Mouse (Mus musculus) kidney, postnatal 0 days (tissue): ENCODE results near the gene Cxcl10. TPM values are rescaled to one million over a fixed set of nuclear protein-coding genes. Genes with fewer than 3 reads are reported as not detected.

Experiments used
- ATAC-seq: fragments of 200-750 bp; cut with Nextera tagmentation; replicated peaks from 2 replicates; pipeline ENCODE4 v1.8.0; 2017; ENCODE audit warnings: low read depth, moderate number of reproducible peaks, moderate TSS enrichment, moderate library complexity; ENCODE audit not compliant: low FRiP score
- DNase-seq: peaks from one replicate; pipeline ENCODE4 v3.0.0-alpha.2; 2016; ENCODE audit warnings: low spot score
- H3K27ac ChIP-seq: fragments of 300-500 bp; sonication (generic); 2 replicates; pipeline ENCODE4 v1.5.1; 2014; ENCODE audit warnings: mild to moderate bottlenecking
- H3K27me3 ChIP-seq: fragments of 300-500 bp; sonication (generic); 2 replicates; pipeline ENCODE4 v1.6.1; 2014; ENCODE audit warnings: low read length, mixed read lengths; ENCODE audit not compliant: insufficient read depth
- H3K36me3 ChIP-seq: fragments of 300-500 bp; sonication (generic); 2 replicates; pipeline ENCODE4 v1.6.1; 2014; ENCODE audit warnings: low read length, mixed read lengths; ENCODE audit not compliant: insufficient read depth
- H3K4me1 ChIP-seq: fragments of 300-500 bp; sonication (generic); replicated peaks from 2 replicates; pipeline ENCODE4 v1.6.1; 2014; ENCODE audit warnings: antibody characterized with exemption, low read length, mixed read lengths; ENCODE audit not compliant: insufficient read depth
- H3K4me2 ChIP-seq: fragments of 300-500 bp; sonication (generic); 2 replicates; pipeline ENCODE4 v1.6.1; 2014; ENCODE audit warnings: mild to moderate bottlenecking, low read length, moderate library complexity, mixed read lengths
- H3K4me3 ChIP-seq: fragments of 300-500 bp; sonication (generic); replicated peaks from 2 replicates; pipeline ENCODE4 v1.5.1; 2014; ENCODE audit warnings: low read depth, low read length
- H3K9ac ChIP-seq: fragments of 300-500 bp; sonication (generic); 2 replicates; pipeline ENCODE4 v1.6.1; 2014; ENCODE audit warnings: low read depth, low read length
- H3K9me3 ChIP-seq: fragments of 300-500 bp; sonication (generic); replicated peaks from 2 replicates; pipeline ENCODE4 v1.6.1; 2016; ENCODE audit warnings: low read length, inconsistent platforms, mixed read lengths
- CTCF ChIP-seq: IDR thresholded peaks from 2 replicates; pipeline ENCODE4 v1.5.1; 2016; ENCODE audit warnings: antibody characterized with exemption, low read depth, mild to moderate bottlenecking, moderate library complexity
- WGBS: fragments of 180-500 bp; shearing (Covaris S2); extraction: QIAGEN DNeasy Blood & Tissue Kit; methylation state at CpG from one replicate; pipeline ENCODE4 v1.1.7; 2014; 5-methylcytosine and 5-hydroxymethylcytosine counted together
- polyA plus RNA-seq: library from polyadenylated mRNA; unstranded; fragments of >200 nt; fragmentation: Nextera tagmentation; extraction: Ambion mirVana; gene quantifications from 2 replicates; pipeline ENCODE4 v1.2.1, GENCODE M21; 2015

The Cxcl10 gene
- polyA plus RNA-seq, 1 experiment from 2014 or later, result 3.8 TPM

GRCm38 (mm10) chr5:92371361-92371976 lies 22.8 kb upstream of the Cxcl10 start:
- no peaks in the 10 kb centered on the region for H3K36me3 ChIP-seq
- H3K27me3 ChIP-seq, result no peaks in the 10 kb centered on the region
- H3K4me3 ChIP-seq, result no peak overlapping the region
- no peaks in the 10 kb centered on the region for H3K9me3 ChIP-seq
- no peak for DNase-seq
- H3K9ac ChIP-seq, result no peak overlapping the region
- H3K27ac ChIP-seq, result no peak overlapping the region
- no peak for ATAC-seq
- 79% methylated on average over 14 of the region's 14 CpGs for WGBS
- no peak for TF ChIP-seq CTCF
- no peaks in the 10 kb centered on the region for H3K4me1 ChIP-seq
- H3K4me2 ChIP-seq, result no peak overlapping the region

GRCm38 (mm10) chr5:92370891-92371290 lies 22.2 kb upstream of the Cxcl10 start:
- TF ChIP-seq CTCF, result no peak
- Histone ChIP-seq H3K4me1 (no peaks in the 10 kb centered on the region), H3K9ac (no peak overlapping the region), H3K4me3 (no peak overlapping the region), H3K9me3 (no peaks in the 10 kb centered on the region), H3K36me3 (no peaks in the 10 kb centered on the region), H3K27me3 (no peaks in the 10 kb centered on the region), H3K4me2 (no peak overlapping the region), H3K27ac (no peak overlapping the region)
- 82% methylated on average over 6 of the region's 6 CpGs for WGBS
- DNase-seq (no peak), ATAC-seq (no peak)

- Histone ChIP-seq H3K4me3 (no peak overlapping the region), H3K9ac (no peak overlapping the region), H3K9me3 (no peaks in the 10 kb centered on the region), H3K4me2 (no peak overlapping the region), H3K27ac (no peak overlapping the region), H3K27me3 (no peaks in the 10 kb centered on the region), H3K4me1 (no peaks in the 10 kb centered on the region), H3K36me3 (no peaks in the 10 kb centered on the region)
- DNase-seq (no peak), ATAC-seq (no peak)
- no peak for TF ChIP-seq CTCF
- 71% methylated on average over 6 of the region's 6 CpGs for WGBS
Observed at GRCm38 (mm10) chr5:92370392-92370791, 21.7 kb upstream of the Cxcl10 start.

GRCm38 (mm10) chr5:92369151-92369994 lies 20.7 kb upstream of the Cxcl10 start:
- H3K36me3 ChIP-seq, result no peaks in the 10 kb centered on the region
- DNase-seq, result peak; percentile 51
- H3K27me3 ChIP-seq, result no peaks in the 10 kb centered on the region
- ATAC-seq, result peak; percentile 80; the same call in 1 of the 2 replicates
- no peak overlapping the region for H3K4me2 ChIP-seq
- H3K27ac ChIP-seq, result no peak overlapping the region
- peak; percentile 26; the same call in 1 of the 2 replicates for TF ChIP-seq CTCF
- no peak overlapping the region for H3K9ac ChIP-seq
- WGBS, result 60% methylated on average over 13 of the region's 13 CpGs
- H3K9me3 ChIP-seq, result no peaks in the 10 kb centered on the region
- H3K4me1 ChIP-seq, result no peaks in the 10 kb centered on the region
- H3K4me3 ChIP-seq, result no peak overlapping the region

GRCm38 (mm10) chr5:92368392-92368791 lies 19.7 kb upstream of the Cxcl10 start:
- Histone ChIP-seq H3K9ac (no peak overlapping the region), H3K27ac (no peak overlapping the region), H3K4me3 (no peak overlapping the region), H3K27me3 (no peaks in the 10 kb centered on the region), H3K9me3 (no peaks in the 10 kb centered on the region), H3K4me2 (no peak overlapping the region), H3K4me1 (no peaks in the 10 kb centered on the region), H3K36me3 (no peaks in the 10 kb centered on the region)
- no peak for TF ChIP-seq CTCF
- 56% methylated on average over 10 of the region's 10 CpGs for WGBS
- peak; percentile 37 for DNase-seq
- no peak for ATAC-seq

- Histone ChIP-seq H3K4me3 (no peak overlapping the region), H3K9ac (no peak overlapping the region), H3K4me2 (no peak overlapping the region), H3K27ac (no peak overlapping the region), H3K9me3 (no peaks in the 10 kb centered on the region), H3K27me3 (no peaks in the 10 kb centered on the region), H3K4me1 (no peaks in the 10 kb centered on the region), H3K36me3 (no peaks in the 10 kb centered on the region)
- WGBS, result 44% methylated on average over 6 of the region's 6 CpGs
- TF ChIP-seq CTCF, result no peak
- DNase-seq (no peak), ATAC-seq (no peak)
Observed at GRCm38 (mm10) chr5:92366565-92366964, 17.9 kb upstream of the Cxcl10 start.
